10 mouse cellular contexts compared by ENCODE assay signal in the genomic region with DNA sequence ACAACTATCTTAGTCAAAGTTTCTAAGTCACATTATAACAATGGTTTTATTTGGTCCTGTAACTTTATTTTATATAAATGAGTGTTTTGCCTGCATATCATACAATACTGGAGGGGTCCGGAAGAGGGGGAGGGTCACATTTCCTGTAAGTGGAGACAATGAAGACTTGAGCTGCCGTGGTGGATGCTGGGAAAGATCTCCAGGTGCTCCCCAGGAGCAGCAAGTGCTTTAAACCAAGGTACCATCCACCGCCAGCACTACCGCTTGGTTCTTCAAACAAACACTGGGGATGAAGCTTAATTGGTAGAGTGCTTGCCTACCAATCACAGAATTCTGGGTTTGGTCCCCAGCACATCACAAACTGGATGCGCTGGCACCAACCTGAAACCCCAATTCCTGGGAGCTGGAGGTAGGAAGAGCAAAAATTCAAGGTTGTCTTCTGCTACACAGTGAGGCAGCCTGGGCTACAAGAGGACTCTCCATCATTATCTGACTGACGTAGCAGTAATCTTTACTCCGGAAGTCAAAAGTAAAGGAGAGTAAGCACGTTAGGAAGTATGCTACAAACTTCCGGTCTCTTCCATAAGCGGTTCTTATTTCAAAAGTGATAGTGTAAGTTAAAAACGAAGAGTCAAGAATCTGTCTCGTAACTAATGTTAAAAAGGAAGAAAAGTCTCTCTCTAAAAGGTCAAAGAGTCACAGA. TPM values are rescaled to one million over a fixed set of nuclear protein-coding genes. Genes with fewer than 3 reads are reported as not detected.
A peak's percentile ranks its signal among the peaks of the same experiment; 100 is the strongest.
DNase-seq lines count a peak whose midpoint lies in the region; ATAC-seq and TF ChIP-seq lines count a peak whose summit lies in the region.
"Had no signal": no experiment of that assay in that cellular context is flagged by ENCODE, and none has a peak within 500 bp of the region (broad histone marks: within the 10 kb centered on the region; RNA-seq: fewer than 3 reads in every experiment).

No protein-coding gene starts in this region.

- H3K4me1 ChIP-seq in heart, embryonic 11.5 days (ENCODE audit: control insufficient read depth, insufficient read depth, low read length): peaks cover 27% of the 10 kb centered on the region
- H3K4me1 ChIP-seq in midbrain, embryonic 10.5 days: peaks cover 73% of the 10 kb centered on the region
- peaks cover 30% of the 10 kb centered on the region for H3K4me1 ChIP-seq in midbrain, embryonic 13.5 days (replicated peaks)
- peaks cover 16% of the 10 kb centered on the region for H3K4me1 ChIP-seq in limb, embryonic 14.5 days (ENCODE audit: control insufficient read depth, insufficient read depth, low read length)

- intact Hi-C loops in heart, postnatal 36 days (cut with DNase I): no loop called here
- intact Hi-C loops in left cerebral cortex, adult 2 months (cut with DNase I): loop anchor here (5.0 kb wide), 1 partner anchor 115 kb away; no protein-coding TSS in a partner anchor

- H3K9me3 ChIP-seq in heart, embryonic 11.5 days (replicated peaks; ENCODE audit: control insufficient read depth, low read length): no peaks in the 10 kb centered on the region
- no peaks in the 10 kb centered on the region for H3K9me3 ChIP-seq in midbrain, embryonic 10.5 days (replicated peaks)
- H3K9me3 ChIP-seq in midbrain, embryonic 13.5 days: no peaks in the 10 kb centered on the region
- H3K9me3 ChIP-seq in limb, embryonic 14.5 days (ENCODE audit: control insufficient read depth, low read length): no peaks in the 10 kb centered on the region
- H3K9me3 ChIP-seq: G1E had no signal

- no peak for ATAC-seq in heart, embryonic 11.5 days (replicated peaks; ENCODE audit: insufficient number of reproducible peaks, low FRiP score, low TSS enrichment)
- no peak for ATAC-seq in midbrain, embryonic 13.5 days
- no peak for ATAC-seq in limb, embryonic 14.5 days (ENCODE audit: low FRiP score, low read depth)

- no peaks in the 10 kb centered on the region for H3K36me3 ChIP-seq in heart, embryonic 11.5 days (ENCODE audit: control insufficient read depth, insufficient read depth, low read length)
- H3K36me3 ChIP-seq in midbrain, embryonic 10.5 days: no peaks in the 10 kb centered on the region
- no peaks in the 10 kb centered on the region for H3K36me3 ChIP-seq in midbrain, embryonic 13.5 days
- H3K36me3 ChIP-seq in limb, embryonic 14.5 days (ENCODE audit: control insufficient read depth, insufficient read depth, low read length): no peaks in the 10 kb centered on the region

- H3K27me3 ChIP-seq in heart, embryonic 11.5 days (ENCODE audit: control insufficient read depth, insufficient read depth, low read length): no peaks in the 10 kb centered on the region
- H3K27me3 ChIP-seq in midbrain, embryonic 10.5 days (ENCODE audit: low read depth, poor library complexity, severe bottlenecking): peaks cover 36% of the 10 kb centered on the region
- peaks cover 42% of the 10 kb centered on the region for H3K27me3 ChIP-seq in midbrain, embryonic 13.5 days
- no peaks in the 10 kb centered on the region for H3K27me3 ChIP-seq in limb, embryonic 14.5 days (ENCODE audit: control insufficient read depth, insufficient read depth, low read length)

- 56% methylated on average over 12 of the region's 12 CpGs for WGBS in heart, embryonic 11.5 days (ENCODE audit: insufficient replicate concordance)
- 72% methylated on average over 12 of the region's 12 CpGs for whole genome bisulfite sequencing in midbrain, embryonic 10.5 days
- 69% methylated on average over 12 of the region's 12 CpGs for WGBS in midbrain, embryonic 13.5 days
- WGBS in limb, embryonic 14.5 days: 66% methylated on average over 12 of the region's 12 CpGs

- no peak for DNase-seq in heart, postnatal 36 days
- no peak for DNase-seq in midbrain, embryonic 10.5 days (ENCODE audit: low spot score)
- DNase-seq in limb, embryonic 14.5 days (ENCODE audit: low spot score): no peak
- peak; percentile 75 for DNase-seq in thymus, postnatal 25 days
- no peak for DNase-seq in left cerebral cortex, adult 2 months (ENCODE audit: extremely low spot score in 1 of 2, low spot score in 2 of 2)
- DNase-seq in gastrocnemius, postnatal 4 days (ENCODE audit: low spot score in 2 of 2): no peak
- DNase-seq: cerebellum, adult 11 months had no signal

- no peak overlapping the region for H3K9ac ChIP-seq in heart, embryonic 11.5 days (ENCODE audit: low read depth, low read length)
- no peak overlapping the region; the same call in 1 of the 2 replicates for H3K9ac ChIP-seq in midbrain, embryonic 13.5 days (replicated peaks)
- H3K9ac ChIP-seq in limb, embryonic 14.5 days (ENCODE audit: low read depth, low read length, severe bottlenecking): no peak overlapping the region

- 0 out of 2 replicates have a peak overlapping the region, but pooled peaks have one; percentile 12 for H3K4me2 ChIP-seq in heart, embryonic 11.5 days
- no peak overlapping the region for H3K4me2 ChIP-seq in midbrain, embryonic 13.5 days (replicated peaks)
- H3K4me2 ChIP-seq in limb, embryonic 14.5 days (replicated peaks; ENCODE audit: low read depth, low read length, severe bottlenecking): peak overlapping the region; percentile 74; the same call in 1 of the 2 replicates

- H3K27ac ChIP-seq in heart, embryonic 11.5 days (ENCODE audit: low read depth, low read length): no peak overlapping the region
- no peak overlapping the region for H3K27ac ChIP-seq in midbrain, embryonic 10.5 days (replicated peaks)
- H3K27ac ChIP-seq in midbrain, embryonic 13.5 days: no peak overlapping the region
- H3K27ac ChIP-seq in limb, embryonic 14.5 days (replicated peaks; ENCODE audit: low read depth, low read length): no peak overlapping the region
- no peak overlapping the region for H3K27ac ChIP-seq in left cerebral cortex, adult 2 months

- no peak for TF ChIP-seq POLR2A in limb, embryonic 14.5 days (IDR thresholded peaks at IDR 0.05; ENCODE audit: borderline replicate concordance, extremely low read depth, insufficient read depth, insufficient read length)

- H3K4me3 ChIP-seq in heart, embryonic 11.5 days (ENCODE audit: low read depth, low read length): no peak overlapping the region
- peak overlapping the region; percentile 58; the same call in 1 of the 2 replicates for H3K4me3 ChIP-seq in midbrain, embryonic 10.5 days
- H3K4me3 ChIP-seq in midbrain, embryonic 13.5 days (replicated peaks): no peak overlapping the region
- H3K4me3 ChIP-seq in limb, embryonic 14.5 days (replicated peaks; ENCODE audit: low read length): peak overlapping the region; percentile 42
- H3K4me3 ChIP-seq in left cerebral cortex, adult 2 months: no peak overlapping the region; the same call in 1 of the 2 replicates

- no peak for TF ChIP-seq CTCF in left cerebral cortex, adult 2 months (IDR thresholded peaks at IDR 0.05)

RNA-seq across cellular contexts. Expression of gene Ezr, which starts 4.8 kb away (rescaled TPM):
- 89.2 and 109 TPM in 2 replicates for polyA plus RNA-seq in heart, embryonic 11.5 days (2014; fragmentation: Nextera tagmentation; extraction: Ambion mirVana)
- total RNA-seq in heart, postnatal 36 days (2021): 10 to 100 TPM; 35.0 to 43.3 TPM
- 54.9 and 56.7 TPM in 2 replicates for polyA plus RNA-seq in midbrain, embryonic 10.5 days (2016; fragmentation: Nextera tagmentation; extraction: Ambion mirVana)
- 36.2 and 43.1 TPM in 2 replicates for polyA plus RNA-seq in midbrain, embryonic 13.5 days (2015; fragmentation: Nextera tagmentation; extraction: Ambion mirVana)
- 26.5 and 39.2 TPM in 2 replicates for polyA plus RNA-seq in limb, embryonic 14.5 days (2012; rRNA removed)
- 67.2 and 71.3 TPM in 2 replicates for polyA plus RNA-seq in limb, embryonic 14.5 days (2014; fragmentation: Nextera tagmentation; extraction: Ambion mirVana)
- total RNA-seq in left cerebral cortex, adult 2 months (2021): 10 to 100 TPM; 50.3 to 51.5 TPM
- total RNA-seq in gastrocnemius, postnatal 4 days (2021): 10 to 100 TPM; 14.3 to 18.9 TPM

Comparison
In these comparisons a context has a peak if more than half of its experiments do, and no peak if none do; other contexts are left out.
1. H3K4me3 ChIP-seq: peak in midbrain, embryonic 10.5 days (single experiment) and limb, embryonic 14.5 days (single experiment); none in heart, embryonic 11.5 days (single experiment), midbrain, embryonic 13.5 days (single experiment) and left cerebral cortex, adult 2 months (single experiment).